Mouse (Mus musculus): ENCODE measurements at regions not wholly inside any gene's neighbourhood (a gene's known extent, or its start where the extent isn't known, plus 50 kb on each side); places are given as distances from the start of the nearest gene placed in this dataset.

DNA sequence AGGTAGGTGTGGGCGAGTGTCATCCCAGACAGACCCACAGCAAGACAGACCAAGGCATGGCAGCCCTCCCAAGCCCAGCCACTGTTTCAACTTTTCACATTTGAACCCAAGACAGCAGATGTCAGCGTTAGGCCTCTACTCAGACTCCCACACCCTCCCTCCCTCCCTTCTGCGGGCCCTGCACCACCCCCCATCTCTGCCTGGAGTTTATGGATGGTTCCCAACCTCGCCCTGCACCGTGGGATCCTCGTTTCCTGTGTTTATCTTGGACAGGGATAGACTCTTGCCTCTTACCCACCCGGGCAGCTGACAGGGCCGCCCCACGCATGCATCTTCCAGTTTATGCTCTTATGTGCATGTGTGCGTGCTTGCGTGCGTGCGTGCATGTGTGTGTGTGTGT is 85.2 kb upstream of the Zbtb40 start:
- Histone ChIP-seq H3K4me2 (ENCODE audit: low read length) (no peak overlapping the region), H3K27me3 (replicated peaks; ENCODE audit: control insufficient read depth, insufficient read depth, low read length) (no peaks in the 10 kb centered on the region), H3K27ac (ENCODE audit: low read depth, low read length) (no peak overlapping the region), H3K4me3 (ENCODE audit: low read length) (no peak overlapping the region), H3K9ac (ENCODE audit: low read depth, low read length) (no peak overlapping the region), H3K36me3 (ENCODE audit: control insufficient read depth, insufficient read depth, low read length) (no peaks in the 10 kb centered on the region), H3K4me1 (ENCODE audit: control insufficient read depth, insufficient read depth, low read depth, low read length) (no peaks in the 10 kb centered on the region), H3K9me3 (ENCODE audit: control insufficient read depth, low read length) (no peaks in the 10 kb centered on the region)
- no peak for ATAC-seq
- WGBS = 56% methylated on average over 13 of the region's 13 CpGs

- H3K4me1 ChIP-seq (ENCODE audit: control insufficient read depth, insufficient read depth, low read depth, low read length) = no peaks in the 10 kb centered on the region; the same call in 1 of the 2 replicates
- no peak overlapping the region for H3K27ac ChIP-seq (ENCODE audit: low read depth, low read length)
- H3K36me3 ChIP-seq (ENCODE audit: control insufficient read depth, insufficient read depth, low read length) = no peaks in the 10 kb centered on the region
- H3K4me2 ChIP-seq (ENCODE audit: low read length) = no peak overlapping the region
- H3K9ac ChIP-seq (ENCODE audit: low read depth, low read length) = no peak overlapping the region
- H3K9me3 ChIP-seq (ENCODE audit: control insufficient read depth, low read length) = no peaks in the 10 kb centered on the region
- no peaks in the 10 kb centered on the region for H3K27me3 ChIP-seq (replicated peaks; ENCODE audit: control insufficient read depth, insufficient read depth, low read length)
- no peak overlapping the region for H3K4me3 ChIP-seq (ENCODE audit: low read length)
- ATAC-seq = no peak
- WGBS = 54% methylated on average over 7 of the region's 7 CpGs
These were observed 82.1 kb upstream of the Zbtb40 start for GRCm38 (mm10) chr4:137130619-137131212.

GRCm38 (mm10) chr4:137128152-137128551 is 79.6 kb upstream of the Zbtb40 start:
- Histone ChIP-seq H3K4me2 (ENCODE audit: low read length) (no peak overlapping the region), H3K4me3 (ENCODE audit: low read length) (no peak overlapping the region), H3K9ac (ENCODE audit: low read depth, low read length) (no peak overlapping the region), H3K4me1 (ENCODE audit: control insufficient read depth, insufficient read depth, low read depth, low read length) (no peaks in the 10 kb centered on the region; the same call in 1 of the 2 replicates), H3K27me3 (replicated peaks; ENCODE audit: control insufficient read depth, insufficient read depth, low read length) (no peaks in the 10 kb centered on the region), H3K36me3 (ENCODE audit: control insufficient read depth, insufficient read depth, low read length) (no peaks in the 10 kb centered on the region), H3K9me3 (ENCODE audit: control insufficient read depth, low read length) (no peaks in the 10 kb centered on the region), H3K27ac (ENCODE audit: low read depth, low read length) (no peak overlapping the region)
- ATAC-seq = peak; percentile 30; the same call in 1 of the 2 replicates
- 31% methylated on average over 15 of the region's 15 CpGs for WGBS

DNA sequence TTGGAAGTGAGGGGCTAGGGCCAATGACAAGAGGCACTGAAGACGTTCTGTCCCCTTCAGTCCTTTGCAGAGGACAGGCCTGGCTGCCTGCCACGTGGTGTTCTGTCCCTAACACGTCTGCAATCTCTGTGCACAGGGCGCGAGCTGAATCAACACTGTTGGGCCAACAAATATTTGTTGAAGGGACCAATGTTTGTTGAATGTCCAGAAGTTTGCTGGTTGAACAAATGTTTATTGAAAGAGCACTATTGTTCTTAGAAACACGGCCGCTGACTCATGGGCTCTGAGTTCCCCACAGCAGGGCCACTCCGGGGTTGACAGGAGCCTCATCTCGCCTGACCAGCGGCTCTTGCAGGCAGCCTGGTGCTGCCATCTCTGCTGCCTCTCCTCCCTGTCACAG is 73.1 kb upstream of the Zbtb40 start:
- Histone ChIP-seq H3K27ac (ENCODE audit: low read depth, low read length) (no peak overlapping the region), H3K4me1 (ENCODE audit: control insufficient read depth, insufficient read depth, low read depth, low read length) (peaks cover 3% of the 10 kb centered on the region; the same call in 1 of the 2 replicates), H3K27me3 (replicated peaks; ENCODE audit: control insufficient read depth, insufficient read depth, low read length) (no peaks in the 10 kb centered on the region), H3K36me3 (ENCODE audit: control insufficient read depth, insufficient read depth, low read length) (no peaks in the 10 kb centered on the region), H3K9me3 (ENCODE audit: control insufficient read depth, low read length) (no peaks in the 10 kb centered on the region), H3K4me3 (ENCODE audit: low read length) (no peak overlapping the region), H3K4me2 (ENCODE audit: low read length) (no peak overlapping the region), H3K9ac (ENCODE audit: low read depth, low read length) (no peak overlapping the region)
- ATAC-seq = no peak
- 41% methylated on average over 10 of the region's 10 CpGs for WGBS

DNA sequence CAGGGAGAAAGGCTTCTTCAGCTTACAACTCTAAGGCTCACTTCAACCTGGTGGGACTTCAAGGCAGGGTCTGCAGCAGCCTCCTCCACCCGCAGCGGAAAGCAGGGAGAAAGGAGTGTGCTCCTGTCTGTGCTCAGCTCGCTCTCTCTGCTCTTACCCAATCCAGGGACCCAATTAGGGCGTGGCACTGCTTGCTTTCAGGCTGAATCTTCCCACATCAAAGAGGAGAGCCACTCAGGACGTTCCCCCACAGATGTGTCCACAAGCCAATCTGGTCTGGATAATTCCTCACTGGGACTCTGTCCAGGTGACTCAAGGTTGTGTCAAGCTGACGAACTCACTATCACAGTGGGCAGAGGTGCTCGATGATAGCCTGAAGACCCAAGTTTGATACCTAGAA is 72.0 kb upstream of the Zbtb40 start:
- 64% methylated on average over 7 of the region's 7 CpGs for WGBS
- ATAC-seq = no peak
- Histone ChIP-seq H3K27ac (ENCODE audit: low read depth, low read length) (no peak overlapping the region), H3K4me2 (ENCODE audit: low read length) (no peak overlapping the region), H3K27me3 (replicated peaks; ENCODE audit: control insufficient read depth, insufficient read depth, low read length) (no peaks in the 10 kb centered on the region), H3K36me3 (ENCODE audit: control insufficient read depth, insufficient read depth, low read length) (no peaks in the 10 kb centered on the region), H3K9me3 (ENCODE audit: control insufficient read depth, low read length) (no peaks in the 10 kb centered on the region), H3K9ac (ENCODE audit: low read depth, low read length) (no peak overlapping the region), H3K4me1 (ENCODE audit: control insufficient read depth, insufficient read depth, low read depth, low read length) (peaks cover 3% of the 10 kb centered on the region; the same call in 1 of the 2 replicates), H3K4me3 (ENCODE audit: low read length) (no peak overlapping the region)

DNA sequence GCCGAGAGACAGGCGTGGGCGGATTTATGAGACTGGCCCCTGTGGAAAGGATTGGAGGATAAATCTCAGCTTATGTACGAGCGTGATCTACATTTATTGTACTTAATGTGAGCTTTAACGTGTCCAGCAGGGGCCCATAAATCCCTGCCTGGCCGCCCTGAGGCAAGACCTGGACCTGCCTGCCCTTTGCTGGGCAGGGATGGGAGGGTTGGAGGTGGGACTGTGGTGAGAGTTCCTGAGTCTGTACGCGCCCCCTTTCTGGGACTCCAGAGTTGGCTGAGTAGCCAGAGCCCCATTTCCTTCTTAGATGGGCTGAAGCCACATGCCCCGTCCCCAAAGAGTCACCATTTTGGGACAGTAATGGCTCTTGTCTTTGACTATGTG is 69.7 kb upstream of the Zbtb40 start:
- H3K36me3 ChIP-seq (ENCODE audit: control insufficient read depth, insufficient read depth, low read length) = no peaks in the 10 kb centered on the region
- peak overlapping the region; percentile 47 for H3K9ac ChIP-seq (ENCODE audit: low read depth, low read length)
- whole genome bisulfite sequencing = 23% methylated on average over 8 of the region's 10 CpGs
- peak; percentile 40 for ATAC-seq
- H3K27me3 ChIP-seq (replicated peaks; ENCODE audit: control insufficient read depth, insufficient read depth, low read length) = no peaks in the 10 kb centered on the region
- peak overlapping the region; percentile 35 for H3K4me3 ChIP-seq (ENCODE audit: low read length)
- no peaks in the 10 kb centered on the region for H3K9me3 ChIP-seq (ENCODE audit: control insufficient read depth, low read length)
- peak overlapping the region; percentile 60 for H3K4me2 ChIP-seq (ENCODE audit: low read length)
- no peak overlapping the region for H3K27ac ChIP-seq (ENCODE audit: low read depth, low read length)
- peaks cover 3% of the 10 kb centered on the region; the same call in 1 of the 2 replicates for H3K4me1 ChIP-seq (ENCODE audit: control insufficient read depth, insufficient read depth, low read depth, low read length)

DNA sequence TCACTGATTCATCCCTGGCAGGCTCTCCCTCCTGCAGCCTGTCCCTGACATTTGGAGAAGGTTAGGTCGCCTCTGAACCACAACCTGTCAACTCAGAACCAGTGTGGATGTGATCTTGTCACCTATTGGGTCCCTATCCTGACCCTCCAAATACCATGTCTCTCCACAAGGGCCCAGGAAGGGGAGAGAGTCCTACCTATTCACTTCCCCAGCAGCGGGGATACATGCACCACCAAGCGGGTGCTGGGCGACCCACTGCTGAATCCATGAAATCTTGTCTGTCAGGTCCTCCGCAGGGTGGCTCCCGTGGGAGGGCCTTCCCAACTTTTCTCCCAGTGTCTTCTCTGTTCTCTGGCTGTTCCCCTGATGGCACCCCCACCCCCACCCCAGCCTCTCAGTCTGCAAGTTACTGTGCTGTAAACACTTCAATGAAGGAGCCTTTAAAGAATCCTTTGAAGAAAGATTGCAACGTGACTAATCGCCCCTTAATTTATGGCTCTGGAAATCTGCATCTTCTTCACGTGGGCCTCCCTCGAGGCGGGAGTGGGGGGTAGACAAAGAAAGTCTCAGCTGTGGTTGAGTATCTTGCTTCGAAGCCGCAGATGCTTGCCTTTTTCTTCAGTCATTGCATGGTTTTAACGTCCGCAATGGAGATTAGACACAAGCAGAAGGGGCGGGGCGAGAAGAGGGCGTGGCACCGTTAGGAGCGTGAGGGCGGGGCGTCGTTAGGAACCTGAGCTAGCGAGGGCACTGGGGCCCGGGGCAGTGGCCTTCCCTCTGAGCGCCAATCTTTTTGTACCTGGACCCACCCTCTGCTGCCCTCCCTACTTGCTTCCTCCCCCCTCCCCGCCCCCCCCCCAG is 69.1 kb upstream of the Zbtb40 start:
- Histone ChIP-seq H3K27me3 (replicated peaks; ENCODE audit: control insufficient read depth, insufficient read depth, low read length) (no peaks in the 10 kb centered on the region), H3K9ac (ENCODE audit: low read depth, low read length) (peak overlapping the region; percentile 47), H3K4me3 (ENCODE audit: low read length) (peak overlapping the region; percentile 35), H3K4me1 (ENCODE audit: control insufficient read depth, insufficient read depth, low read depth, low read length) (peaks cover 3% of the 10 kb centered on the region; the same call in 1 of the 2 replicates), H3K9me3 (ENCODE audit: control insufficient read depth, low read length) (no peaks in the 10 kb centered on the region), H3K36me3 (ENCODE audit: control insufficient read depth, insufficient read depth, low read length) (no peaks in the 10 kb centered on the region), H3K27ac (ENCODE audit: low read depth, low read length) (no peak overlapping the region; the same call in 1 of the 2 replicates), H3K4me2 (ENCODE audit: low read length) (peak overlapping the region; percentile 60)
- peak; percentile 79 for ATAC-seq
- WGBS = 1% methylated on average over 26 of the region's 27 CpGs

GRCm38 (mm10) chr4:137115062-137115461 is 66.5 kb upstream of the Zbtb40 start:
- Histone ChIP-seq H3K36me3 (ENCODE audit: control insufficient read depth, insufficient read depth, low read length) (no peaks in the 10 kb centered on the region), H3K9me3 (ENCODE audit: control insufficient read depth, low read length) (no peaks in the 10 kb centered on the region), H3K9ac (ENCODE audit: low read depth, low read length) (no peak overlapping the region), H3K27me3 (replicated peaks; ENCODE audit: control insufficient read depth, insufficient read depth, low read length) (no peaks in the 10 kb centered on the region), H3K27ac (ENCODE audit: low read depth, low read length) (no peak overlapping the region), H3K4me2 (ENCODE audit: low read length) (no peak overlapping the region), H3K4me1 (ENCODE audit: control insufficient read depth, insufficient read depth, low read depth, low read length) (peaks cover 3% of the 10 kb centered on the region; the same call in 1 of the 2 replicates), H3K4me3 (ENCODE audit: low read length) (no peak overlapping the region)
- WGBS = 85% methylated on average over 14 of the region's 14 CpGs
- no peak for ATAC-seq

GRCm38 (mm10) chr4:137110276-137110675 is 61.7 kb upstream of the Zbtb40 start:
- no peak for ATAC-seq
- H3K9ac ChIP-seq (ENCODE audit: low read depth, low read length) = no peak overlapping the region
- no peaks in the 10 kb centered on the region for H3K27me3 ChIP-seq (replicated peaks; ENCODE audit: control insufficient read depth, insufficient read depth, low read length)
- 64% methylated on average over 10 of the region's 10 CpGs for WGBS
- H3K9me3 ChIP-seq (ENCODE audit: control insufficient read depth, low read length) = no peaks in the 10 kb centered on the region
- no peak overlapping the region for H3K4me2 ChIP-seq (ENCODE audit: low read length)
- no peak overlapping the region for H3K27ac ChIP-seq (ENCODE audit: low read depth, low read length)
- no peaks in the 10 kb centered on the region for H3K4me1 ChIP-seq (ENCODE audit: control insufficient read depth, insufficient read depth, low read depth, low read length)
- H3K36me3 ChIP-seq (ENCODE audit: control insufficient read depth, insufficient read depth, low read length) = no peaks in the 10 kb centered on the region
- H3K4me3 ChIP-seq (ENCODE audit: low read length) = no peak overlapping the region
